Mouse (Mus musculus) ovary, postnatal 14 days (tissue): ENCODE data around the gene Taf1b.

Experiments
- DNase-seq: peaks from one replicate; pipeline ENCODE4 v3.0.0; 2022; ENCODE audit warnings: low spot score

The Taf1b gene

DNA sequence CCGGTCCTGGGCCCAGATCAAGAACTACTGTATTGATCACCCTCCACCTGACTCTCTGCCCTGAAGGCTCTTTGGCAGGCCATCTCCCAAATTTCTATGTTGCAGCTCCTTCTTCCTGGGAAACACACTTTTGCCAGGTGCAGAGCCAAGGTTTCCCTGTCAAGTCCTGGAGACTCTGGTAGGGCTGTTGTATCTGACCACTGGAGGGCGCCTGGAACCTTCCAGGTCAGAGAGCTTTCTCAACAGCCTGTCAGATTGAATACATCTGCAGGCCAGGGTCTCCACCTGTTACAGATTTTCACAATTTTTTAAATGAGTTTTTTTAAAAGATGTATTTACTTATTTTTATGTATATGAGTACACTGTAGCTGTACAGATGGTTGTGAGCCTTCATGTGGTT is 105.1 kb downstream of the Taf1b start:
- peak; percentile 63 for DNase-seq

DNA sequence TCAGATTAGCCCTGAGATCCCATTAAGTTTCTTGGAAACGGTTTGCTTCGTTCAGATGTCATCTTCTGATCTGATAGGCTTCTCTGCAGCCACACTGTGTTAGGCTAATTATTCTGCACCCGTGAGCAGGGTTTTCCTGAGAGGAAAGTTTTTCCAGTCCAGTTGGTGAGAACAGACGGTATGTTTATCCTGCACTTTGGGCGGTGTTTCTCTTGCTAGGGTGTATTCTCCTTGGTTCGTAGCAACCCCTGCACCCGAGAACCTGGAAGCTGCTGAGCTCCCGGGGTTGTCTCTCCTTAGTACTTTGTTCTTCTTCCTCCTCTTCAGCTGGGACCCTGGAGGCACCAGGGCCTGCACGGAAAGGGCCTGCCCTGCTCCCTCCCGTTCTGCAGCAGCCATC is 108.0 kb downstream of the Taf1b start:
- no peak for DNase-seq
